Mouse (Mus musculus) megakaryocyte-erythroid progenitor cell, adult 5-6 weeks (primary cell): ENCODE measurements around the gene Cdh4. TPM values are rescaled to one million over a fixed set of nuclear protein-coding genes. Genes with fewer than 3 reads are reported as not detected.

Experiments used
- ATAC-seq: replicated peaks from 2 replicates; pipeline ENCODE4 v1.8.0; 2016; ENCODE audit warnings: mild to moderate bottlenecking, inconsistent platforms; ENCODE audit not compliant: severe bottlenecking, poor library complexity, low FRiP score, low TSS enrichment
- total RNA-seq, 2 experiments: library from RNA; stranded (forward) in 1 of 2; stranded (reverse) in 1 of 2; fragments of 200-1000, 215-1000 nt in 1 of 2; fragments of >200 nt in 1 of 2; fragmentation: Nextera tagmentation in 1 of 2; gene quantifications; 2 replicates each; pipeline ENCODE4 v1.2.3; 2014 to 2017

Gene Cdh4
- total RNA-seq, 2 experiments from 2014 or later, result not detected

- ATAC-seq, result no peak
These were observed 320.5 kb downstream of the Cdh4 start for GRCm38 (mm10) chr2:179762521-179763305.

GRCm38 (mm10) chr2:179764460-179764859, 322.2 kb downstream of the Cdh4 start:
- no peak for ATAC-seq

- no peak for ATAC-seq
These were observed 324.7 kb downstream of the Cdh4 start for GRCm38 (mm10) chr2:179766664-179767526.

- no peak for ATAC-seq
These were observed 325.3 kb downstream of the Cdh4 start for GRCm38 (mm10) chr2:179767527-179767849.

GRCm38 (mm10) chr2:179769137-179769536, 326.9 kb downstream of the Cdh4 start:
- ATAC-seq, result no peak

GRCm38 (mm10) chr2:179769943-179770342, 327.7 kb downstream of the Cdh4 start:
- no peak for ATAC-seq

- no peak for ATAC-seq
These were observed 332.3 kb downstream of the Cdh4 start for GRCm38 (mm10) chr2:179774440-179775110.

GRCm38 (mm10) chr2:179775999-179776705, 333.9 kb downstream of the Cdh4 start:
- ATAC-seq, result no peak

GRCm38 (mm10) chr2:179779266-179779665, 337.0 kb downstream of the Cdh4 start:
- ATAC-seq, result no peak

- ATAC-seq, result no peak
These were observed 338.7 kb downstream of the Cdh4 start for GRCm38 (mm10) chr2:179780961-179781360.

GRCm38 (mm10) chr2:179787256-179787655, 345.0 kb downstream of the Cdh4 start:
- no peak for ATAC-seq

- ATAC-seq, result no peak
These were observed 345.6 kb downstream of the Cdh4 start for GRCm38 (mm10) chr2:179787797-179788196.

- no peak for ATAC-seq
These were observed 348.5 kb downstream of the Cdh4 start for GRCm38 (mm10) chr2:179790684-179791083.

GRCm38 (mm10) chr2:179792426-179793133, 350.3 kb downstream of the Cdh4 start:
- ATAC-seq, result no peak

GRCm38 (mm10) chr2:179794354-179794753, 352.1 kb downstream of the Cdh4 start:
- no peak for ATAC-seq

GRCm38 (mm10) chr2:179795452-179795851, 353.2 kb downstream of the Cdh4 start:
- no peak for ATAC-seq

- ATAC-seq, result no peak
These were observed 357.8 kb downstream of the Cdh4 start for GRCm38 (mm10) chr2:179799906-179800532.

- ATAC-seq, result no peak
These were observed 358.8 kb downstream of the Cdh4 start for GRCm38 (mm10) chr2:179801042-179801441.

- ATAC-seq, result no peak
These were observed 360.2 kb downstream of the Cdh4 start for GRCm38 (mm10) chr2:179802411-179802810.
